Mouse (Mus musculus) CH12.LX (cell line): ENCODE measurements around the gene Mrrf.

Experiments
- CTCF ChIP-seq, 2 experiments: IDR thresholded peaks in 1 of 2; conservative IDR thresholded peaks in 1 of 2; 2 replicates each; pipeline ENCODE4 v1.5.1; 2011 to 2012; ENCODE audit warnings: low read depth in 2 of 2, low read length in 2 of 2, improper control_type of control experiment in 1 of 2, inconsistent platforms in 1 of 2, mild to moderate bottlenecking in 1 of 2, moderate library complexity in 1 of 2
- EP300 ChIP-seq: IDR thresholded peaks from 2 replicates; pipeline ENCODE4 v1.6.1; 2011; ENCODE audit warnings: low read length, improper control_type of control experiment
- GABPA ChIP-seq: IDR thresholded peaks from 2 replicates; pipeline ENCODE4 v1.6.1; 2012; ENCODE audit warnings: low read depth, low read length, improper control_type of control experiment, inconsistent platforms; ENCODE audit not compliant: insufficient replicate concordance
- HCFC1 ChIP-seq: IDR thresholded peaks from 2 replicates; pipeline ENCODE4 v1.6.1; 2012; ENCODE audit warnings: low read depth, mild to moderate bottlenecking, inconsistent platforms, low read length, improper control_type of control experiment
- IRF4 ChIP-seq: IDR thresholded peaks from 2 replicates; pipeline ENCODE4 v1.6.1; 2014; ENCODE audit warnings: low read depth, mild to moderate bottlenecking, inconsistent platforms, low read length, improper control_type of control experiment
- MAFK ChIP-seq: IDR thresholded peaks from 2 replicates; pipeline ENCODE4 v1.6.1; 2011; ENCODE audit warnings: low read length, improper control_type of control experiment; ENCODE audit not compliant: insufficient replicate concordance
- MAZ ChIP-seq: IDR thresholded peaks from 2 replicates; pipeline ENCODE4 v1.6.1; 2012; ENCODE audit warnings: low read depth, mild to moderate bottlenecking, inconsistent platforms, low read length, improper control_type of control experiment, moderate library complexity
- POLR2A ChIP-seq: IDR thresholded peaks from 2 replicates; pipeline ENCODE4 v1.6.1; 2011; ENCODE audit warnings: low read depth, mild to moderate bottlenecking, improper control_type of control experiment, low read length
- POLR2AphosphoS2 ChIP-seq: IDR thresholded peaks from 2 replicates; pipeline ENCODE4 v1.6.1; 2011; ENCODE audit warnings: low read depth, low read length, improper control_type of control experiment
- SMC3 ChIP-seq: IDR thresholded peaks from 2 replicates; pipeline ENCODE4 v1.6.1; 2011; ENCODE audit warnings: low read depth, low read length, improper control_type of control experiment
- TBP ChIP-seq: conservative IDR thresholded peaks from 2 replicates; pipeline ENCODE4 v1.6.1; 2011; ENCODE audit warnings: low read depth, low read length, improper control_type of control experiment
- UBTF ChIP-seq: IDR thresholded peaks from 2 replicates; pipeline ENCODE4 v1.6.1; 2012; ENCODE audit warnings: low read depth, mild to moderate bottlenecking, inconsistent platforms, low read length, improper control_type of control experiment, moderate library complexity
- USF1 ChIP-seq: IDR thresholded peaks from 2 replicates; pipeline ENCODE4 v1.6.1; 2014; ENCODE audit warnings: low read depth, mild to moderate bottlenecking, inconsistent platforms, low read length, improper control_type of control experiment
- USF2 ChIP-seq: conservative IDR thresholded peaks from 2 replicates; pipeline ENCODE4 v1.6.1; 2011; ENCODE audit warnings: low read depth, low read length, improper control_type of control experiment

GRCm38 (mm10) chr2:36102559-36102946 is 33.6 kb upstream of the Mrrf start:
- no peak for TF ChIP-seq POLR2AphosphoS2
- TF ChIP-seq POLR2A: no peak
- TF ChIP-seq TBP: no peak
- TF ChIP-seq GABPA: no peak
- no peak for TF ChIP-seq EP300
- no peak for TF ChIP-seq CTCF (conservative IDR thresholded peaks at IDR 0.05 in 1 of 2, IDR thresholded peaks at IDR 0.05 in 1 of 2; ENCODE audit: low read depth in 2 of 2, low read length in 2 of 2)
- TF ChIP-seq SMC3: no peak
- no peak for TF ChIP-seq MAFK
- no peak for TF ChIP-seq USF1
- no peak for TF ChIP-seq USF2
- no peak for TF ChIP-seq MAZ
- TF ChIP-seq UBTF: no peak
- no peak for TF ChIP-seq IRF4
- no peak for TF ChIP-seq HCFC1
